Mouse (Mus musculus): Measurements from ENCODE around the gene Gckr. TPM values are rescaled to one million over a fixed set of nuclear protein-coding genes. Genes with fewer than 3 reads are reported as not detected.

Gene Gckr
- polyA plus RNA-seq, 1 experiment from 2014 or later: not detected

Other genes with a start within 250 kb of the Gckr start
- 167 and 200 TPM in 2 replicates for gene Atraid, start 249.1 kb upstream of the Gckr start, polyA plus RNA-seq (2014; fragmentation: Nextera tagmentation; extraction: Ambion mirVana)
- 12.1 and 13.7 TPM in 2 replicates for gene Slc5a6, start 248.5 kb upstream of the Gckr start, polyA plus RNA-seq (2014; fragmentation: Nextera tagmentation; extraction: Ambion mirVana)
- 16.5 and 19.4 TPM in 2 replicates for gene Cad, start 242.7 kb upstream of the Gckr start, polyA plus RNA-seq (2014; fragmentation: Nextera tagmentation; extraction: Ambion mirVana)
- not detected in 2 replicates for gene Dnajc5g, start 191.2 kb upstream of the Gckr start, polyA plus RNA-seq (2014; fragmentation: Nextera tagmentation; extraction: Ambion mirVana)
- gene Slc30a3, start 189.2 kb upstream of the Gckr start, polyA plus RNA-seq (2014; fragmentation: Nextera tagmentation; extraction: Ambion mirVana): 2.0 TPM in 2 replicates
- not detected in 2 replicates for gene Trim54, start 180.7 kb upstream of the Gckr start, polyA plus RNA-seq (2014; fragmentation: Nextera tagmentation; extraction: Ambion mirVana)
- not detected in 2 replicates for gene Ucn, start 158.6 kb upstream of the Gckr start, polyA plus RNA-seq (2014; fragmentation: Nextera tagmentation; extraction: Ambion mirVana)
- 36.6 and 37.4 TPM in 2 replicates for gene Mpv17, start 143.2 kb upstream of the Gckr start, polyA plus RNA-seq (2014; fragmentation: Nextera tagmentation; extraction: Ambion mirVana)
- 1.1 and 2.0 TPM in 2 replicates for gene Gm29609, start 117.5 kb upstream of the Gckr start, polyA plus RNA-seq (2014; fragmentation: Nextera tagmentation; extraction: Ambion mirVana)
- 45.7 and 47.5 TPM in 2 replicates for gene Gtf3c2, start 117.3 kb upstream of the Gckr start, polyA plus RNA-seq (2014; fragmentation: Nextera tagmentation; extraction: Ambion mirVana)
- 135 and 142 TPM in 2 replicates for gene Snx17, start 104.2 kb upstream of the Gckr start, polyA plus RNA-seq (2014; fragmentation: Nextera tagmentation; extraction: Ambion mirVana)
- 84.5 and 87.3 TPM in 2 replicates for gene Eif2b4, start 104.0 kb upstream of the Gckr start, polyA plus RNA-seq (2014; fragmentation: Nextera tagmentation; extraction: Ambion mirVana)
- 7.2 and 8.7 TPM in 2 replicates for gene Zfp513, start 95.1 kb upstream of the Gckr start, polyA plus RNA-seq (2014; fragmentation: Nextera tagmentation; extraction: Ambion mirVana)
- gene Ppm1g, start 76.8 kb upstream of the Gckr start, polyA plus RNA-seq (2014; fragmentation: Nextera tagmentation; extraction: Ambion mirVana): 133 and 143 TPM in 2 replicates
- gene Nrbp1, start 56.6 kb upstream of the Gckr start, polyA plus RNA-seq (2014; fragmentation: Nextera tagmentation; extraction: Ambion mirVana): 160 and 167 TPM in 2 replicates
- 0.47 and 1.2 TPM in 2 replicates for gene Gm9970, start 56.2 kb upstream of the Gckr start, polyA plus RNA-seq (2014; fragmentation: Nextera tagmentation; extraction: Ambion mirVana)
- gene Krtcap3, start 45.8 kb upstream of the Gckr start, polyA plus RNA-seq (2014; fragmentation: Nextera tagmentation; extraction: Ambion mirVana): 2.0 and 2.8 TPM in 2 replicates
- gene Ift172, start 6.3 kb upstream of the Gckr start, polyA plus RNA-seq (2014; fragmentation: Nextera tagmentation; extraction: Ambion mirVana): 24.0 and 29.7 TPM in 2 replicates
- 68.0 and 72.6 TPM in 2 replicates for gene Fndc4, start 1.4 kb upstream of the Gckr start, polyA plus RNA-seq (2014; fragmentation: Nextera tagmentation; extraction: Ambion mirVana)
- 79.7 and 93.6 TPM in 2 replicates for gene Zfp512, start 155.0 kb downstream of the Gckr start, polyA plus RNA-seq (2014; fragmentation: Nextera tagmentation; extraction: Ambion mirVana)
- not detected in 2 replicates for gene 4930548H24Rik, start 188.3 kb downstream of the Gckr start, polyA plus RNA-seq (2014; fragmentation: Nextera tagmentation; extraction: Ambion mirVana)
- 83.2 and 83.9 TPM in 2 replicates for gene Gpn1, start 197.3 kb downstream of the Gckr start, polyA plus RNA-seq (2014; fragmentation: Nextera tagmentation; extraction: Ambion mirVana)
- gene Slc4a1ap, start 229.6 kb downstream of the Gckr start, polyA plus RNA-seq (2014; fragmentation: Nextera tagmentation; extraction: Ambion mirVana): 20.9 and 21.7 TPM in 2 replicates
- gene Supt7l, start 230.4 kb downstream of the Gckr start, polyA plus RNA-seq (2014; fragmentation: Nextera tagmentation; extraction: Ambion mirVana): 10.0 and 13.7 TPM in 2 replicates

Measured in forebrain, embryonic 14.5 days (tissue).